Mouse (Mus musculus): ENCODE measurements around the gene Acer3. TPM values are rescaled to one million over a fixed set of nuclear protein-coding genes. Genes with fewer than 3 reads are reported as not detected.
"Not testable (repeated sequence)": the region's sequence is repeated elsewhere in the genome, so short reads cannot be mapped to it uniquely, and the experiment has no call there.

The Acer3 gene
- total RNA-seq, 2 experiments from 2014 or later = 17.0 to 18.4 TPM

- ATAC-seq (replicated peaks; ENCODE audit: low FRiP score, poor library complexity, severe bottlenecking) = peak; percentile 60
Measured at GRCm38 (mm10) chr7:98308607-98309218, 12.3 kb downstream of the Acer3 start.

GRCm38 (mm10) chr7:98307921-98308606 is 12.9 kb downstream of the Acer3 start:
- ATAC-seq (replicated peaks; ENCODE audit: low FRiP score, poor library complexity, severe bottlenecking) = no peak

DNA sequence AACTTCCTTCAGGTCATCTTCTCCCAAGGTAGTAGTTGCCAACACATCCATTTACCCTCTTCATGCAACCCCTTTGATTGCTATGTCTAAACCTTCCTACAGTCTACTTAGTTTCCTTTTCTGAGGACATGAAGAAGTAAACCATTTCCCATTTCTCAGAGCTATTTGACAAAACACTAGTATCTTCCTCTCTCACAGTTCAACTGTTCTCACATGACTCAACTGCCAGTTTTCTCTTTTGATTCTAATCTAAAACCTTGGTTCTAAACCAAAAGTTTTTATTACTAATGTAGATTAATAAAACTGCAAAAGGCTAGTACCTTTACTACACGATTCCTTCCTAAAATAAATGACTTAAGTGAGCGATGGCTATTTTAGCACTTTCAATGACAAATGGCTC is 13.6 kb downstream of the Acer3 start:
- no peak for ATAC-seq (replicated peaks; ENCODE audit: low FRiP score, poor library complexity, severe bottlenecking)

GRCm38 (mm10) chr7:98292901-98293300 is 28.1 kb downstream of the Acer3 start:
- ATAC-seq (replicated peaks; ENCODE audit: low FRiP score, poor library complexity, severe bottlenecking) = no peak

- no peak for ATAC-seq (replicated peaks; ENCODE audit: low FRiP score, poor library complexity, severe bottlenecking)
Measured at GRCm38 (mm10) chr7:98289585-98289984, 31.4 kb downstream of the Acer3 start.

GRCm38 (mm10) chr7:98276263-98276662 is 44.7 kb downstream of the Acer3 start:
- ATAC-seq (replicated peaks; ENCODE audit: low FRiP score, poor library complexity, severe bottlenecking) = no peak

- not testable (repeated sequence) for ATAC-seq (replicated peaks; ENCODE audit: low FRiP score, poor library complexity, severe bottlenecking)
Measured at GRCm38 (mm10) chr7:98268166-98268565, 52.8 kb downstream of the Acer3 start.

GRCm38 (mm10) chr7:98252520-98252919 is 68.5 kb downstream of the Acer3 start:
- ATAC-seq (replicated peaks; ENCODE audit: low FRiP score, poor library complexity, severe bottlenecking) = no peak

DNA sequence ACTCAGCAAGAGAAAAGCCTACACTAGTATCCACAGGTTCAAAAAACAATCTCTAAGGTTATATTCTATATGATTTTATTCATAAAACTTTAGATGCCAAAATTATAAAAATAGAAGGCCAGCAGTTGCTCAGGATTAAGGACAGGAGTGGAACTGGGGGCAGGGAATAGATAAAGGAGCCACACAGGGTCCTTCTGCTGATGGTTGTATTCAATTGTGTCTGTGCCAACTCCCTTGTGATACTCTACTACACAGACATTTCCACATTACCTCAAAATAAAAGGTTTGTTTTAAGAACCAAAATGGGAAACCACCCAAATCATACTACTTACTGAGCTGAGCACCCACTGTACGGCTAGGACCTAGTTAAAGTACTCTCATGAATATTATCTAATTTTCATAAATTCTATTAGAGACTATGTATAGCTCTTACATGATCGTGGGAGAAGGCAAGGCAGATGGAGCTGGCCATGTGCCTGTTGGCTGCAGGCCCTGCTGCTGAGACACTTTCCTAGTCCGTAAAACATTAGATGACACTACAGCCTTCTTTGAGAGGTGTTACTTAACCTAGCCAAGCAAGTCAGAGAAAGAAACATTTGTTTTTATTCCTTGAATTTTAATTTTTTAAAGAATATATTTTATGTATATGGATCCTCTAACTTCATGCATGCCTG is 84.2 kb downstream of the Acer3 start:
- no peak for ATAC-seq (replicated peaks; ENCODE audit: low FRiP score, poor library complexity, severe bottlenecking)

DNA sequence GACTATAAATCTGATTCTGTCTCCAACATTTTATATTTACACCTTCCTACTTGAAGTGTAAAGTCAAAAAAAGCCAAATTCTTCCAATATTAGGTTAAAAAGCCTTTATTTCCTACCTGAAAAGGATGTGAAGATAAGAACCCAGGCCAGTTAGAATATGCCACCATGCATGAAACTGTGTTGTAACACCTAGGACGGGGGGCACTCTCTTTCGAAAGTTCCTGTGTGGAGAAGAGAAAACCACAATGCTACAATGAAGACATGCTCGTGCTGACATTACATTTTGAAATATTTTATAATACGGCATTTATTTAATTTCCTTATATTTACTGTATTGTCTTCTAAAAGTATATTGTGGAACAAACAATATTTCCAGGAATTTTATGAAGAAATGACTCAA is 97.2 kb downstream of the Acer3 start:
- no peak for ATAC-seq (replicated peaks; ENCODE audit: low FRiP score, poor library complexity, severe bottlenecking)

GRCm38 (mm10) chr7:98216713-98217112 is 104.3 kb downstream of the Acer3 start:
- ATAC-seq (replicated peaks; ENCODE audit: low FRiP score, poor library complexity, severe bottlenecking) = no peak

- ATAC-seq (replicated peaks; ENCODE audit: low FRiP score, poor library complexity, severe bottlenecking) = no peak
Measured at GRCm38 (mm10) chr7:98202946-98203345, 118.1 kb downstream of the Acer3 start.

DNA sequence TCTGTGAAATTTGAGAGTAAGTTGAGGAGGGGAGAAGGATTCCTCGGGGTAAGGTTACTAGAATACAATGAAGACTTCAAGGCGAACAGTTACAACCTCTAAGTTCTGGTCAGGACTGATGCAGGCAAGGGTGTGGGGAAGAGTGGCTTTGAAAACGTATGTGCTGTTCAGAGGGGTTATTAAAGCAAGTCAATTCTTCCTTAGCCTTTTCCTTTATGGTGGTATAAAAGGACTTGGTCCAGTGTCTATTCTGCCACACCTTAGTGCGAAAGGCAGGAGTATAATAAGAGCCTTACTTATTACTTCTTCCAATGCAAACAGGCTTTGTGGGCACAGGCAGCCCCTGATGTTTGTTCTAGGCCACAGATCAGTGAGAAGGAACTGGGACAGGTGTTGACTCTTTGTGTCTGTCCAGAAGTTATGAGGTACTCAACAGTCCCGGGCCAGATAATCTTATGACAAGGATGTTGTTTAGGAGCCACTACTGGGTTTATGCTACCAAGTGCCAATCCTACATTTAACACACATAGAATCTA is 119.4 kb downstream of the Acer3 start:
- ATAC-seq (replicated peaks; ENCODE audit: low FRiP score, poor library complexity, severe bottlenecking) = no peak

- no peak for ATAC-seq (replicated peaks; ENCODE audit: low FRiP score, poor library complexity, severe bottlenecking)
Measured at GRCm38 (mm10) chr7:98200396-98200795, 120.6 kb downstream of the Acer3 start.

DNA sequence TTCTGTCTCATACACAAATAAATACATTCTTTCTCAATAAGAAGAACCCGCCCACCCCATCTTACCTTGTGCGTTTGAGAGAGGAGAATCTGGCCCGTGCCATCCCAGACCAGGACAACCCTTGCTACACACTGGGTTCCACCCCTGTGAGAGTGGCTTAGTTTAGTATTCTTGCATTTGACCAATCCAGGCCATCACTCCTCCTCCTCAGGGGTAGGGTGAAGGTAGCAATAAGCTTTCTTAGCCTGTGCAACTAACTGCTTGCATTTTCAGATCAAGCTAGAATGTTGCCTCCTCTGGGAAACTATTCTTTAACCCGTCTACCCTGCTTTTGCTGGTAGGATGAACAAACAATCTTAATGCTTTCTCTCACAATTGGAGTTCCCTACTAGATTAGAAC is 121.6 kb downstream of the Acer3 start, which contains the start of gene B3gnt6:
Gene B3gnt6, minus strand, starts transcription at position 101 of the 400 bp plus-strand sequence.
- no peak for ATAC-seq (replicated peaks; ENCODE audit: low FRiP score, poor library complexity, severe bottlenecking)

GRCm38 (mm10) chr7:98195151-98195801 is 125.7 kb downstream of the Acer3 start:
- no peak for ATAC-seq (replicated peaks; ENCODE audit: low FRiP score, poor library complexity, severe bottlenecking)

DNA sequence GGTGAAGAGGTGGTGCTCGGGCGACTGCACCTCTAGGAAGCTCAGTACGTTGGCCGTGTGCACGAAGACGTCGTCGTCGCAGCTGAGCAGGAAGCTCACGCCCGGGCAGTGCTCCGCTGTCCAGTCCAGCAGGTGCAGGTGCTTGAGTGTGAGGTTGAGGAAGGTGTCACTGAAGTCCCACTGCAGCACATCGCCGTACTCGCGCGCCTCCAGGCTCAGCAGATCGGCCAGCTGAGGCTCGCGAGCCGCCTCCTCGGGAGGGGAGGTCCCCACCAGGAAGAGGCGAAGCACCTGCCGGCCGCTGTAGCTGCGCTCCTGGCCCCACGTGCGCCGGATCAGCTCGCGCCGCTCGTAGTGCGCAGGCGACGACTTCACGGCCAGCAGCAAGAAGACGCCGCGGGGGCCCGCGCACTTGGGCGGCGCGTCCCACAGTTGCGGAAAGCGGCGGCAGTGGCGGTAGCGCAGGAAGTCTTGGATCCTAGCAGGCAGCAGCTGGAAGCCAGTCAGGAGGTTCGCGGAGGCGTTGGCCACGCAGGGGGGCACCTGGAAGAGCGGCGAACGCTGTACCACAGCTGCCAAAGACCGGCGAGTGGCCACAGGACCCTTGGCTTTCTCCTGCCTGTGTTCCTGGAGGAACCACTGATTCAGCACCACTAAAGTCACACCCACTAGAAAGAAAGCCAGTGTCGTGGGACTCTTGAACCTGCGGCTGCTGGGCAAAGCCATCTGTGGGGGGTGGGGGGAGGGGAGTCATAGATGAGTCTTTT is 126.8 kb downstream of the Acer3 start:
- no peak for ATAC-seq (replicated peaks; ENCODE audit: low FRiP score, poor library complexity, severe bottlenecking)

- peak; percentile 21; the same call in 1 of the 2 replicates for ATAC-seq (replicated peaks; ENCODE audit: low FRiP score, poor library complexity, severe bottlenecking)
Measured at GRCm38 (mm10) chr7:98193515-98194025, 127.4 kb downstream of the Acer3 start.

DNA sequence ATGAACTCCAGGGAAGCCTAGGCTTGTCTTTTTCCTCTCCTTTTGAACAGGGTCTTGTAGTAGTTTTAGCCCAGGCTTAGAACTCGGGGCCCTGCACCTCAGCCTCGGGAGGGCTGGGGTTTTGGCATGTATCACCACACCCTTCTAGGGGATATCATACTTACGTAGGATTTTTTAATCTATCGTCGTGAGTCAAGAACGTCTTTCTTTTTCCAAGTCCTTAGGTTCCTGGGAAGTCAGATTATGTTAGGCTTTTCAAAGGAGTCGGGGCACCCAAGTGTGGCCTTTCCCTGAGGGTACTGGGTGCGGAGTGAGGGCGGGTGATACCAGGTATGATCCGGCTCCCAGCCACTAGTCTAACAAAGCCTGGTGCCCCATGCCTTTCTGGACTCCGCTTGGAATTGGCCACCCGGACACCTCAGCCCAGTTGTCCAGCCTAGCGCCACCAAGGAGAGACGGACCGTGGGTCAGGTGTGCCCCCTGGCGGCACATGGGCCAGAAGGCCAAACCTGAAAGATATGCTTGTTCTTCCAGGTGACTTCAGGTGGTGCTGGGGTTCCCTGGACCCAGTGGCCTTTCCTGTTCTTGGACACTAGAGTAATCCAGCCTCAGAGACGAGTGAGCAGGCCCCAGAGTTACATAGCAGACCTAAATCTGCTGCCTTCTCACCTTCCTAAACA is 129.3 kb downstream of the Acer3 start:
- ATAC-seq (replicated peaks; ENCODE audit: low FRiP score, poor library complexity, severe bottlenecking) = peak; percentile 62
